Mouse (Mus musculus): ENCODE measurements at regions not wholly inside any gene's neighbourhood (a gene's known extent, or its start where the extent isn't known, plus 50 kb on each side); places are given as distances from the start of the nearest gene placed in this dataset.
"Not testable (repeated sequence)": the region's sequence is repeated elsewhere in the genome, so short reads cannot be mapped to it uniquely, and the experiment has no call there.

DNA sequence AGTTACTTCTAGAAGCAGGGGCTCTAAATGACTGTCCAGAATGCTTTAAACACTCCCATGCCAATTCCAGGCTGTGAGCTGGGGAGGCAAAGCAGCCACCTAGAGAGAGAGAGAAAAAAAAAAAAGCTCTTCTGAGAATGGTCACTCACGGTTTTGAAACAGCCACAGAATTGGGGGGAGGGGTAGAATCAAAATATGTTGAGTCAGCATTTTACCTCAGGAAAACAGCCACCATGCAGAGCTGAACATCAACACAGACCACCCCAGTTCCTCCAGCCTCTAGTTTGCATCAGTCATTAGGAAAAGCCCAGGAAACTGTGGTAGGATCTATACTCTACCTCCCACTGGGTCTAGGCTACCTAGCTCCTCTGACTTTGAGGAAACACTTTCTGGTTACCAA is 124.1 kb upstream of the Gm5150 start:
- no peak for DNase-seq

DNA sequence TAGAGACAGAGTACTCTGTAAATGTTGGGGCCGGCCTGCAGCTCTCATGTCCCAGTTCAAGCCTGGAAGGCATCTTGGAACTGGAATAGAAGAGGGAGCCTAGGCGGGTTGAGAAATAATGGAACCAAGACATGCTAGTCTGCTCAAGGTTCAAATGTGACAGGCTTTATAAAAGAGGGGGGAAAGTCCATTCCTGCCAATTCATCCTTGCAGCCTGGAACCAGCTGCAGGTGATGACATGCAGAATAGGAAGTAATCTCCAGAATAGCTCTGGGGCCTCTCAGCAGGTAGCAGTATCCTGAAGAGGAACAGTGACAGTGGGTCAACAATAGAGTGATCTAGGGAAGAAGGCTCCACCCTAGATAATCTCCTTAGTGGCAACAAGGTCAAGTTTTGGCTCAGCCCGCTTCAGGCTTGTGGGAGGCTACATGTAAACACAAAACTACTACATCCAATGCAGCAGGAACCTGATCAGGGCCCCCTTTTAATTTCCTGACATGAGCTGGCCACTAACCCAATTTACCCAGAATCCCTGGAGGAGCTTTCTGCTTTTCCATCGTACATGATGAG is 119.2 kb upstream of the Gm5150 start:
- DNase-seq = not testable (repeated sequence)

DNA sequence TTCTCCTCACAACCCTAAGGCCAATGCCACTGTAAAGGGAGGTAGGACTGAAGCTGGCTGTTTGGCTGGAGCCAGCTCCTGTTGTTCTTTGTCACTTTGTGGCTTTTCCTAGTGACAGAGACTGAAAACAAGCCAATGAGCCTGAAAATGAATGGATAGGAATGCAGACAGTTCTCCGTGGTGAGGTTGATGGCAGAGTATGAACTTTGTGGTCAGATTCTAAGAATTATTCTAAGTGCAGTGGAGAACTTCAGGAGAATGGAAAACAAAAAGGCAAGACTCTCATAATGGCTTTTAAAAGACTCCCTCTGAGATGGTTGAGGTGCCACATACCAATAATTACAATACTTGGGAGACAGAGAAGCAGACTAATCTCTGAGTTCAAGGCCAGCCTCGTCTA is 109.7 kb upstream of the Gm5150 start:
- DNase-seq = no peak

DNA sequence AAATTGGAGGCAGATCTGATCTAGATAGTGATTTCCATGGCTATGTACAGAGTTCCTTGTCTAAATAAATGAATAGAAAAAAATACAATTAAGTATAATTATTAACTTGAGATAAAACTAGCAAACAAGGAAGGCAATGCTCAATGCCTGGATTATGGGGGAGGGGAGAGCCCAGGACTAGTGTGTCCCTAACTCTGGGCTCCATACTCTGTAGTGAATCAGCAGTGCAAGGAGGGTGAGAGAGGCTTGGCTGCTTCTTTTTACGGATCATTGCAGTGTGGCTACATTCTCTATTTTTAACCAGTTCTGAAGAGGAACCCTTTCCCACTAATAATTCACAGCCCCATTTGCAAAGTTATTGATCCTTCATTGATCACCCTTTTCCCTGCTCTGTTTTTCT is 101.3 kb upstream of the Gm5150 start:
- DNase-seq = no peak

DNA sequence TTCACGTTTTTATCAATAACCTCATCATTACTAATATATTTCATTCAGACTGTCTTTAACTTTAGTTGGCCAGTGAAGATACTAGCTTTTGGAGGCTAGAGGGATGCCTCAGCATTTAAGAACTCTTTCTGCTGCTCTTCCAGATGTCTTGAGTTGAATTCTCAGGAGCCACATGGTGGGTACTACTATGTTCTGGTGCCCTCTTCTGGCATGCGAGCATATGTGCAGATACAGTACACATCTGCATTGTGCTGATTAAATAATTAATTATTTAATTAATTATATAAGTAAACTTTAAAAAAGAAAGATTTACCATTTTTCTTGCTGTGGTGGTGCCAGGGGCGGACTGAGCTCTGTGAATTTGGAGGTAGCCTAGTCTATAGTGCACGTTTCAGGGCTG is 98.8 kb upstream of the Gm5150 start:
- DNase-seq = no peak

DNA sequence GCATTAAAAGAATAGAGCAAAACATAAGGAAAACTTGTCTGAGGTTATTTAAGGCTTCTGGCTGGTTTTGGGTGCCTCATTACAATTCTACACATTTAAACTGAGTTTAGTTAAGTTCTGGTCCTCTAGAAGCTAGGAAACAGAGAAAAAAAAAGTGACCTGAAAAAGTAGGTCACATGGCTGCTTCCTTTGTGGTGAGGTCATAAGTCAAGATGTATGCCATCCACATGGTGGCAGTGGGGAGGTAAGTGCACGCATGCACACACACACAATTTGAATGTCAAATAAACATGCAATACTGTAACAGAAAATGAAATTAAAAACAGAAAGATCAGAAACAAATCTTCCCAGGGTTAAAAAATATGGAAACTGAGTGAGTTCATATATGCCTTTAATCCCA is 96.9 kb upstream of the Gm5150 start:
- no peak for DNase-seq

DNA sequence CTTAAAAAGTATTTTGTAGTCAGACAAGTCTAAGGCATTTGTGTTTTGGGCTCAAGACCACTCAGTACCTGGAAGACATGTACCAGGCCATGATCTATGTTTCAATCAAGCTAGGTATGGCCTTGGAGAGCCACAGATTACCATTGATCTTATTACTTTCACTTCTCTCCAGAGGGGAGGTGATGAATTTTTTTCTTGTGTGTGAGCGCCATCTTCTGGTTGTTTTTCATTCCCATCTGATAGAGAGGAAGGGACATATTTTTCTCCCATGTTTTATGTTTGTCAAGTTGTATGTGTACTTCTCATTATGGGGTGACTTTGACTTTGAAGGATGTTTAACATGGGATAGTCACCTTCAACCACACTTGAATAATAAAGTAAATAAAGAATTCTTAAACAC is 80.3 kb upstream of the Gm5150 start:
- peak in 1 of 2 experiments; percentile 4 for DNase-seq

DNA sequence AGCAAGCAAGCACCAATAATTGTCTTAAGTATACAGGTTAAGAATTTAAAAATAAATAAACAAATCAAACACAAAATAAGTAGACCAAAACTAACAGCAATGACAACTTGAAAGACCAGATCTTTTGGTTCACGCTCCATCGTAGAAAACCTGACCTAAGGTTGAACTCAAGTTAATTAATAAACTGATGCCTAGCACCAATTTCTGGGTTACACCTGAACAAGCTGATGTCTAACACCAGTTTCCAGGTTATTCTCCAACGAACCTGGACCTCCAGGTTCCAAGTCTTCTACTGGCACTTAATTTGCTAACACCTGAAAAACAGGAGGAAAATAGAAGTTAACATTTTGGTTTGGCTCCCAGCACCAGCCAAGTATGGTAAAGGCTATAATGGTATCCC is 79.1 kb upstream of the Gm5150 start:
- no peak for DNase-seq

DNA sequence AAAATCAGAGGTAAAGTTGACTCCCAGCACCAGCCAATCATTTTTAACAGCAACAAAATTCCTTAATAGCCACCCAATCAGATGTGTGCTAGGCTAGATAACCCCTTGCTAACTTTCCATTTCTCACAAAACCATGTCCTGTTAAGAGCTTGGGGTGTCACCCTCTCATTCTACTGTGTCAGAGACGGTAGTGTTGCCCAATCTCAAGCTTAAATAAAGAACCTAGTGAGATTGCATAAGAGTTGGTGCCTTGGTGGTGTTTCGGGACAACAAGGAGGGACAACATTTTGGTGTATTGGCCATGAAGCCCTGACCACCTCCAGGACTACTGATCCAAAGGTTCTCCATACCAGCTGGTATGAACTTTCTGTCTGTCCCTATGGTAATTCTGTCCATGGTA is 72.9 kb upstream of the Gm5150 start:
- no peak for DNase-seq

DNA sequence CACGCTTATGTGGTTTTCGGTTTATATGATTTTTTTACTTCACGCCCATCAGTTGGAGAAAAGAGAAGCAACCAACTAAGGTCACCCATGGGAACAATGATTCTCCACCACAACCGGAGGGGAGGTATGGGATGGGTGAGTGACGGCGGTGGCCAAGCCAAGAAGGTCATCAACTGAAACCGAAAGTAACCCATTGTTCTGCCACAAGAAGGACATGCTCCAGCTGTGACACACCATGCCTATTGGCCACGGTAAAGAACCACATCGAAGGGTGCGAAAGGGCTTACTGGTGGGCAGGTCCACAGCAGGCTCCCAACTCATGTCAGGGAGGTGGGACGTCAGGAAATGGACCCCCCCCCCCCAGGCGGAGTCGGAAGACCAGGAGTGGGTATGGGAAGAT is 65.7 kb upstream of the Gm5150 start:
- no peak for DNase-seq

DNA sequence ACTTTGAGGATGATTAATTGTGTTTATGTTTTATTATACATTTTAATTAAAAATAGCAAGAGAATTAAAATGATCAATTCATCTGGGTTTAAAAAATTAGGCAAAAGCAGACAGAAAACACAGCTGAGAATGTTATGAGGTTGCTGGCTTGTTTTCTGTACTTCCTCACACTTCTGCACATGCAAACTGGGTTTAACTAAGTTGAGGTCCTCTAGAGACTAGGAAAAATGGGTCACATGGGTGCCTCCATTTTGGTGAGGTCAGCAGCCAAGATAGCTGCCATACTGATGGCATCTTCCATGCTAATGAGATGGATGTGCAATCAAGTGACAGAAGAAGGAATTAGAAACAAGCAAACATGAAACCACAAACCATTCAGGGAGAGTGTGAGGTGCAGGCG is 64.7 kb upstream of the Gm5150 start:
- no peak for DNase-seq

DNA sequence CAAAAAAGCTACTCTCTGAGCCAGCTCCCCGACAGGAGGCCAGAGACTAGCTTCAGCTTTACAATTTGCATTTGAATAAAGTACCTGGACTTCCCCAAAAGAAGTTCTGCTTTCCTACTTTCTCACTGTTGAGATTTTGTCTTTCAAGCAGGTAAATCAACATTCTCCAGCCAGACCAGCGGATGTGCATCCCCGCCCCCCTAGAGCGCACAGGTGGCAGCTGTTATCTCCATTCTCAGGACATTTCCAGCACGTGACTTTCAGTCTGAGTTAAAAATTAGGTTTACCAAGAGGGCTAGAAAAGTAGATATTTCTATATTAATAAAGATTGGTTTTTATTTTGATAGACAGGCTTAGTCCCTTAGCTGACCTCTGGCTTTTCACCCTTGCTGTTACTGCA is 51.5 kb upstream of the Gm5150 start:
- DNase-seq = not testable (repeated sequence)

All from lung, adult 18-20 months (tissue).